Mouse (Mus musculus): Measurements from ENCODE around the gene Cmtm8. TPM values are rescaled to one million over a fixed set of nuclear protein-coding genes. Genes with fewer than 3 reads are reported as not detected.

Cmtm8 gene
- polyA plus RNA-seq, 1 experiment from 2014 or later, result 23.4 TPM

DNA sequence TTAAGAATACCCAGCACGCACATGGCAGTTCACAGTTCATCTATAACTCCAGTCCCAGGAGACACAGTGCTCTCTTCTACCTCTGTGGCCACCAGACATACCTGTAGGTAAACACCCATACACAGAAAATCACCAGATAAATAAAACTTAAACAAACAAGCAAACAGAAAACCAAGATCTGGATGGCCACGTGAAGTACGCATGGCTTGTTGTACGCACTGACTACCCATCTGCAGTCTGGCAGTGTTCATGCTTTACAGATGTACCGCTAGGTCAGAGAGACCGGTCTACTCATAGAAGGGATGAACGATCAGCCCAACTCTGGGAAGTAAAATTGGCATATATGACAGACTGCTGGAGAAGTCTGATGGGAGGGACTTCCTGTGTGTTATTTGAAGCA lies 27.8 kb downstream of the Cmtm8 start:
- no peak for DNase-seq (ENCODE audit: low spot score)
- H3K36me3 ChIP-seq, result no peaks in the 10 kb centered on the region
- H3K4me1 ChIP-seq, result 0 out of 2 replicates have a peak, but pooled peaks cover 4% of the 10 kb centered on the region
- no peak overlapping the region for H3K27ac ChIP-seq
- H3K4me3 ChIP-seq, result no peak overlapping the region
- no peaks in the 10 kb centered on the region for H3K27me3 ChIP-seq (ENCODE audit: insufficient read depth, poor library complexity, severe bottlenecking)
- no peaks in the 10 kb centered on the region for H3K9me3 ChIP-seq
- WGBS, result 91% methylated on average over 7 of the region's 7 CpGs

DNA sequence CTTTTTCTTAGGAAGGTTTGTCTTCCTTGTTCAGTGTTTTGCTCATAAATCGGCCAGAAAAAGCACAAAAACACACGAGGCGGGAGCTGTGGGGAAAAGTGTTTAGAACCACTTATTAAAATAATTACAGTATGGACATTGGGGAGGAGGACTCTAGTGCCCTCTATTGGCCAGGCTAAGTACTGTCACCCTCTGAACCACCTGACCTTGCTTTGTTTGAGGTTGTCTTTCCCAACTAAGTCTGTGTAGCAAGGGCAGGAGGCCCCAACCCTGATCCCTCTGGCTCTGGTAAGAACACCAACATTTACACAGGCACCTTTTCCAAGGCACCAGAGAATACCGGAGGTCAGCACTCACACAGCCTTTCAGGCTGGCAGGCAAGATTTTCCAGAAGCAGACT lies 28.6 kb downstream of the Cmtm8 start:
- 0 out of 2 replicates have a peak, but pooled peaks cover 4% of the 10 kb centered on the region for H3K4me1 ChIP-seq
- no peaks in the 10 kb centered on the region for H3K9me3 ChIP-seq
- 66% methylated on average over 4 of the region's 4 CpGs for WGBS
- no peaks in the 10 kb centered on the region for H3K36me3 ChIP-seq
- no peak for DNase-seq (ENCODE audit: low spot score)
- no peak overlapping the region for H3K27ac ChIP-seq
- no peak overlapping the region for H3K4me3 ChIP-seq
- no peaks in the 10 kb centered on the region for H3K27me3 ChIP-seq (ENCODE audit: insufficient read depth, poor library complexity, severe bottlenecking)

DNA sequence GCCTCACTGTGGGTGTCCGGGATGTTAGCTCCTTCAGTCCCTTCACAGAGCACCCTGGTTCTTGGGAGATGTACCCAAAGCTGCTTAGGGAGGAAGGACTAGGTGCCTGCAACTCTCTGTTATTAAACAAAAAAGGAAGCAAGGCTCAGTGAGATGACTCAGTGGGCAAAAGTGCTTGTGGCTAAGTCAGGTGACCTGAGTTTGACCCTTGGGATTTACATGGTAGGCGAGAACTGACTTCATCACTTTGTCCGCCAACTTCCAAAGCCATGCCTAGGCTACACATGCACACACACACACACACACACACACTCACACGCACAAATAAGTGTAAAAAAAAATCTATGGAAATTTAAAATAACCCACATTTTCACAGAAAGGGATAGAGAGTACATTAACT lies 32.0 kb downstream of the Cmtm8 start:
- H3K36me3 ChIP-seq, result no peaks in the 10 kb centered on the region
- WGBS, result 82% methylated on average over 4 of the region's 4 CpGs

DNA sequence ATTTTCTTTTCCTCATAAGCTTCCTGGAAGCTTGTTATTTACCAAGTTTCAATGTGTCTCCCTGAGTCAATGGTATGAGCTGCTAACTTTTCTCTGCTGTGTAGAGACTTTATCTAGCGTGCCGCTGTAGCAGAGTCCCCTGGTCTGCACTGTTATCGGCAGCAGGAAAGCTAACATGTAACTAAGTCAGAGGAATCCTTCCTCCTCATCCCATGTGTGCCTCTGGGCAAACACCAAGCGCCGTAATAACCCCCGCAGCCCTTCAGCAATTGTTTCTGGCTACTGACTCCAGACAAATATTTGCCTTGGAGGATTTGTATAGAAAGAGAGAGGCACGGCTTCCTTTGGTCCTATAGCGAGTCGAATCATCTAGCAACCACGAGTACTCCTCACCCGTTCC lies 33.1 kb downstream of the Cmtm8 start:
- Histone ChIP-seq H3K36me3 (no peaks in the 10 kb centered on the region), H3K9me3 (no peaks in the 10 kb centered on the region), H3K27me3 (ENCODE audit: insufficient read depth, poor library complexity, severe bottlenecking) (no peaks in the 10 kb centered on the region), H3K4me1 (peaks cover 28% of the 10 kb centered on the region), H3K4me3 (no peak overlapping the region), H3K27ac (no peak overlapping the region)
- no peak for DNase-seq (ENCODE audit: low spot score)
- WGBS, result 74% methylated on average over 11 of the region's 11 CpGs

More for the DNA sequence above, 32.0 kb downstream of the Cmtm8 start:
- H3K27ac ChIP-seq, result no peak overlapping the region
- H3K27me3 ChIP-seq (ENCODE audit: insufficient read depth, poor library complexity, severe bottlenecking), result no peaks in the 10 kb centered on the region
- H3K9me3 ChIP-seq, result no peaks in the 10 kb centered on the region
- no peak for DNase-seq (ENCODE audit: low spot score)
- H3K4me3 ChIP-seq, result no peak overlapping the region
- H3K4me1 ChIP-seq, result peaks cover 27% of the 10 kb centered on the region

DNA sequence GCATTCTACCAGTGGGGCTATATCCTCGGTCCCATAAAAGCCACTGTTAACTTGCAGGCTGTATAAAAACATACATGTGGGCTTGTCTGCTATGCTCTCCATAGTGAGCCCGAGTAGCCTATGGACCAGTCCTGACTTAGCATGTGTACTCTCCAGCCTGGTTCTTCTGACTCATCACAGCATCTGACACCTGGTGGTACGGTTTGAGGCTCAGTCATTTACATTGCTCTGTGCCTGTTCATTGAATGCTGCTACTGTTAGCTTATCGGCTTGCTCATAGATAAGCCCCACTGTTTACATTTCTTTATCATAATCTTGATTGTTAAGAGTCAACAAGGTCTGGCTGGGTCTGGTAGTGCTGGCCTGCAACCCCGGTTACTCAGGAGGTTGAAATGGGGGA lies 35.3 kb downstream of the Cmtm8 start:
- H3K9me3 ChIP-seq, result no peaks in the 10 kb centered on the region
- 41% methylated on average over 5 of the region's 5 CpGs for WGBS
- H3K4me1 ChIP-seq, result peaks cover 38% of the 10 kb centered on the region
- H3K4me3 ChIP-seq, result no peak overlapping the region
- no peaks in the 10 kb centered on the region for H3K36me3 ChIP-seq
- no peak overlapping the region for H3K27ac ChIP-seq
- DNase-seq (ENCODE audit: low spot score), result no peak
- H3K27me3 ChIP-seq (ENCODE audit: insufficient read depth, poor library complexity, severe bottlenecking), result no peaks in the 10 kb centered on the region

DNA sequence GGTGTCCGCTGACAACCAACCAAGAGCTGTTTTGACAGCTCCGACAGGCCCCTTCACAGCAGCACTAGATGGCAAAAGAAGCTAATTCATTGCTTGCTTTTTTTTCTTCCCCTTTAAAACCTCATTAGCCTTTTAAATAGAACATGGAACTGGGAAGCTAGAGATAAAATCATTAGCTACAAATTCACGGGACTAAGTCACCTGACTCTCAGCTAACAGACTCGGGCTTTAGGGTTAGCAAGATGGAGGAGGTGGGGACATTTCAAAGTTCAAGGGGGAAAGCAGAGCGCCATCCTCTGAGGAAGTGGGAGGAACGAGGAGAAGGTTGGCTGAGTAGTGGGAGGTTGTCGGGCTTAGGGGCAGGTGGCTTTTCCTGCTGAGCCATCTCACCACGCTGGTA lies 36.7 kb downstream of the Cmtm8 start:
- no peak overlapping the region for H3K4me3 ChIP-seq
- peak overlapping the region; percentile 47; the same call in 1 of the 2 replicates for H3K27ac ChIP-seq
- H3K9me3 ChIP-seq, result no peaks in the 10 kb centered on the region
- peaks cover 38% of the 10 kb centered on the region for H3K4me1 ChIP-seq
- no peaks in the 10 kb centered on the region for H3K36me3 ChIP-seq
- 46% methylated on average over 8 of the region's 8 CpGs for WGBS
- no peaks in the 10 kb centered on the region for H3K27me3 ChIP-seq (ENCODE audit: insufficient read depth, poor library complexity, severe bottlenecking)
- DNase-seq (ENCODE audit: low spot score), result no peak

DNA sequence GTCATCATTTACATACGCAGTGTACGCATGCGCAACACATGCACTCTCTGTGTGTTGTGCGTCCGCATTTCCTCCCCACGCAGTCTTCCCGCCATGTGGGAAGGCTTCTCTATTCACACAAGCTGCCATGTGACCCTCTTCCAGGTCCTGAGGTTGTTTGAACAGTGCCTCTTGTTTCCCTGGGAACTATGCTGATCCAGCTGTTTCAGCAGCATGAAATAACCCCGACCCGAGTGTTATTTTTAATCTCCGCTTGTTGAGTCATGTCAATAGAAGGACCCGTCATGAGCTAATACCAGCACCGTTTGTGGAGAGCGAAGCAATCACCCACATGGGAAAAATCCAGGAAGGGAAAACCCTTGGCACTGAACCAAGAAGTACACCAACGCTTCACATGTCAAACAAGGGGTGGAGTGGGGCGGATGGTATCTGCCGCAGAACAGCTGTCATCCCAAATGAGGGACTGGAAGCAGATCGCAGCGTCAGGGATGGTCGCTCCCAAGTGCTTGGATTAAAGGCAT lies 38.7 kb downstream of the Cmtm8 start:
- Histone ChIP-seq H3K36me3 (no peaks in the 10 kb centered on the region), H3K9me3 (no peaks in the 10 kb centered on the region), H3K4me3 (no peak overlapping the region), H3K27ac (no peak overlapping the region), H3K4me1 (peaks cover 40% of the 10 kb centered on the region), H3K27me3 (ENCODE audit: insufficient read depth, poor library complexity, severe bottlenecking) (no peaks in the 10 kb centered on the region)
- peak; percentile 79 for DNase-seq (ENCODE audit: low spot score)
- WGBS, result 57% methylated on average over 19 of the region's 19 CpGs

DNA sequence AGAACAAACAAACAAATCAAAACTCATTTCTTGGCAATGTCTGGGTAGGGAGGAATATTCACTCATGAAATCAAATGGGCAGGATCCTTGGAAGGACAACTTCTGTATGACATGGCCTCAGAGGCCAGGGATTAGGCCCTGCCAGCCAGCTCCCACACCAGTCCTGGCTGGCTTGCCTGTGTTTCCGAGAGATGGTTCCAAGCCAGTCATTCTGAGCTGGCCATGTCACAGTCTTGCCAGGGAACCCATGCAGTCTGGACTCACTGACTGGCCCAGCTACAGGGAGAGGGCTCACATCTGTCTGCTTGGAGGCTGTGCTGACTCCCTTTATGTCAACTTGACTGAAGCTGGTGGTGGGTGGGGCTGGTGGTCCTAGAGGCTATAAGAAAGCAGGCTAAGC lies 41.8 kb downstream of the Cmtm8 start:
- Histone ChIP-seq H3K27ac (no peak overlapping the region), H3K36me3 (no peaks in the 10 kb centered on the region), H3K27me3 (ENCODE audit: insufficient read depth, poor library complexity, severe bottlenecking) (no peaks in the 10 kb centered on the region), H3K4me3 (no peak overlapping the region), H3K4me1 (peaks cover 41% of the 10 kb centered on the region), H3K9me3 (no peaks in the 10 kb centered on the region)
- WGBS, result 81% methylated on average over 1 of the region's 1 CpGs
- DNase-seq (ENCODE audit: low spot score), result no peak

DNA sequence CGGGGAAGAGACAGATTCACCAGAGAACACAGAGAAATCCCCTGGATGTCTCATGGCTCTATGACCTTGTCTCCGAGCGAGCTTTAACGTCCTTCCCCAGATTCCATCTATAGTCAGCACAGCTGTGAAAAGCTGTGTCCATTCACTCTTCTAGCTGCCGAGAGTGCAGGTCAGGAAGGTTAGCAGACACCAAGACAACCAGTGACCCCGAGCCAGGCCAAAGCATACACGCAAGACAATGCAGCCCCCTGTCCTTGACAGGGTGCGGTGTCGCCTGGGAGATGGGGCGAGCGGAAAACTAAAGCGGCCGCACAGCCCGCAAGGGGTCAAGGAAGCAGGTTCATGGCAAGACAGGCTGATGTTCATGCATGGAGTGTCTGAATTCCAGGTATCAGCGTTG lies 42.7 kb downstream of the Cmtm8 start:
- Histone ChIP-seq H3K4me3 (no peak overlapping the region), H3K27ac (peak overlapping the region; percentile 43; the same call in 1 of the 2 replicates), H3K4me1 (peaks cover 47% of the 10 kb centered on the region), H3K27me3 (ENCODE audit: insufficient read depth, poor library complexity, severe bottlenecking) (no peaks in the 10 kb centered on the region), H3K9me3 (no peaks in the 10 kb centered on the region), H3K36me3 (no peaks in the 10 kb centered on the region)
- WGBS, result 50% methylated on average over 15 of the region's 15 CpGs
- no peak for DNase-seq (ENCODE audit: low spot score)

DNA sequence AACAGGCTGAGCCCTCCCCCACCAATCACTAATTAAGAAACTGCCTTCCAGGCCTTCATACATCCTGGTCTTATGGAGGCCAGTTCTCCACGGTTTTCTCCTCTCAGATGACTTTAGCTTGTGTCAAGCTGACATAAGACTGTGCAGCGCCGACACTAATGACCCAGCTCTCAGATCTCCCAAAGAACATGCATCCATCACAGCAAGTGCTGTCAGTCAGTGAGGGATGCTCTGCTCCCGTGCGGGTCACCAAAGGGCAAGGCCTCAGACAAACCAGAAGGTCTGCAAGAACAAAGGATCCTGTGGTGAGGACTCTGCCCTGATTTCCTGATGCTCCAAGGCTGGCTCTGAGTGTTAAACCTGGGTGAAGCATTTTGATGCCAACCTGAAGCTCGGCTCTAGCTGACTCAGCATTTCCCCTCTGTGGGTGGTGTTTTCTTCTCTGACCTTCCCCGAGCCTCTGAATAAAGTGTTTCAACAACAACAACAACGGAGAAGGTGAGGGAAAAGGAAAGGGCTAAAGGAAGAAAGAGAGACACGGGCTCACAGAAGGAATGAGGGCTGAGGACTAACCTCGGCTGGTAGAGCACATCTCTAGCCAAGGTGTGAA lies 44.4 kb downstream of the Cmtm8 start:
- Histone ChIP-seq H3K27me3 (ENCODE audit: insufficient read depth, poor library complexity, severe bottlenecking) (no peaks in the 10 kb centered on the region), H3K4me3 (no peak overlapping the region), H3K4me1 (peaks cover 43% of the 10 kb centered on the region), H3K27ac (no peak overlapping the region), H3K36me3 (no peaks in the 10 kb centered on the region), H3K9me3 (no peaks in the 10 kb centered on the region)
- 50% methylated on average over 10 of the region's 10 CpGs for WGBS
- no peak for DNase-seq (ENCODE audit: low spot score)

DNA sequence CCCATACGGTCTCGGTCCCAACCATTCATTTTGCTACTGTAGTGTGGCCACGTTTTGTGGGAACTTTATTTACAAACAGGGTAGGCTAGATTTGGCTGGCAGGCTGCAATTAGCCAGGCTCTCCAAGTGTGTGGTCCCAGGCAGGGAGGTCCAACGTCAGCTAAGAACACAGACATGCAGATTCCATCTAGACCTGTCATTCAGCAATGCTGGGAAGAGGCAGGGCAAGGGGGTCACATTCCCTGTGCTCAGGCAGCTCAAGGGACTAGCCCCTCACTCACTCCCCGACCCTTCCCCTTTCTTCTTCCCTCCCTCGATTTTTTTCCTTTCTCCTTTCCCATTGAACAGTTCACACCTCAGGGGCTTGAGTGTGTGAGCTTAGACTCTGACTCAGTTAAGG lies 45.1 kb downstream of the Cmtm8 start:
- H3K27ac ChIP-seq, result 0 out of 2 replicates have a peak overlapping the region, but pooled peaks have one; percentile 1
- peaks cover 45% of the 10 kb centered on the region for H3K4me1 ChIP-seq
- no peak overlapping the region for H3K4me3 ChIP-seq
- no peak for DNase-seq (ENCODE audit: low spot score)
- no peaks in the 10 kb centered on the region for H3K9me3 ChIP-seq
- no peaks in the 10 kb centered on the region for H3K27me3 ChIP-seq (ENCODE audit: insufficient read depth, poor library complexity, severe bottlenecking)
- 47% methylated on average over 6 of the region's 6 CpGs for WGBS
- H3K36me3 ChIP-seq, result no peaks in the 10 kb centered on the region

DNA sequence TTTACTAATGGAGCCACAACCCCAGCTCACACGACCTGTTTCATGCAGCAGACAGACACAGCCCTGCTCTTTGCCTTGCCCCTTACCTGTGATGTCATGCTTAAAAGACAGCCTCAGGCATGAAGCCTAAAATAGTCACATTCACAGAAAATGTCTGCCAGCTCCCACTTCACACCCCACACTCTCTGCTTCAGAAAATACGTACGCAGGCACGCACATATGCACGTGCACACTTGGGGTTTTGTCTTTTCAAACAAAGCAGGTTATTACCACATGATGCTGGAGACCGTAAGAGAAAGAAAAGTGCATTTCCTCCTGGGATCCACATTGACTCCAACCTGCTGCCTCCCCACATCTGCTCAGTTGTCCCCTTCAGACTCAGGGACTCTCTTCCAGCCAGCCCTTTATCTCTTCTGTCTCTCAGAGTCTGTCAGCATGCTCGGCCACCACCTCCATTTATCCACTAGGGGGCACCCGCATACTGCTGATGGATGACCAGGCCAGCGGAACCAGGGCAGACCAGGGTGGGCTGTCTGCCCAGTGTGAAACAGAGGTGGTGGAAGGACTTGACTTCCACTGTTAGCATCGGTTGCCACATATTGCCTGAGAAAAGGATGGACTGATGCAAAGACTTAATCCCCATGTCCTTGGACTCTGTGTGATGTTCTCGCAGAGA lies 46.5 kb downstream of the Cmtm8 start:
- Histone ChIP-seq H3K27ac (0 out of 2 replicates have a peak overlapping the region, but pooled peaks have one; percentile 52), H3K4me3 (no peak overlapping the region), H3K27me3 (ENCODE audit: insufficient read depth, poor library complexity, severe bottlenecking) (no peaks in the 10 kb centered on the region), H3K4me1 (peaks cover 45% of the 10 kb centered on the region), H3K36me3 (no peaks in the 10 kb centered on the region), H3K9me3 (no peaks in the 10 kb centered on the region)
- peak; percentile 91 for DNase-seq (ENCODE audit: low spot score)
- WGBS, result 54% methylated on average over 11 of the region's 11 CpGs

DNA sequence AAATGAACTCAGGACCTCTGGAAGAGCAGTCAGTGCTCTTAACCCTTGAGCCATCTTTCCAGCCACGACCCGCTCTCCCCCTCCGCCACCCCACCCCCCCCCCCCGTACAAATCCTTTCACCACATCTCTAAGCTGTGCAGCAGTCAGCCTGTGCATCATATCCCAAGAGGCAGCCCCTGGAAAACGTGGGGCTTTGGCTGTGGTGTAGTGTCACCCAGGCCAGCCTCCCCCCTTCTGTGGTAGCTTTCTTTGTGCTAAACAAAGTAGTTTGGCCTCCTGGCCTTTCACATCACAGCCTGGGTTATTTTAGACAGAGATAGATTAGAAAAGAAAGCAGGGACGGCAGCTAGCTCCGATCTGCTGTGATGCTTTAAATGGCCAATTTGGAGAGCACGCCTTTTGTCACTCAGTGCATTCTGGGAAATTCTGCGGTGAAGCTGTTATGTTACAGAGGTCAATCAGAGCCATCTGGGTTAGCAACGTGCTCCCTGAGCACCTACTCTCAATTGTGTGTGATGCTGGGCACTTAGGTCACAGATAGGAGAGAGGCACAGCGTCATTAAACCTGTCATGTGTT lies 47.4 kb downstream of the Cmtm8 start:
- H3K9me3 ChIP-seq, result no peaks in the 10 kb centered on the region
- peaks cover 48% of the 10 kb centered on the region for H3K4me1 ChIP-seq
- WGBS, result 42% methylated on average over 11 of the region's 11 CpGs
- no peaks in the 10 kb centered on the region for H3K36me3 ChIP-seq
- no peak for DNase-seq (ENCODE audit: low spot score)
- H3K4me3 ChIP-seq, result no peak overlapping the region
- no peak overlapping the region for H3K27ac ChIP-seq
- H3K27me3 ChIP-seq (ENCODE audit: insufficient read depth, poor library complexity, severe bottlenecking), result no peaks in the 10 kb centered on the region

Data from heart, embryonic 10.5 days (tissue).